Mouse (Mus musculus): ENCODE data around the gene Tgfb1i1. TPM values are rescaled to one million over a fixed set of nuclear protein-coding genes. Genes with fewer than 3 reads are reported as not detected.

Tgfb1i1 gene
- polyA plus RNA-seq, 1 experiment from 2014 or later, result 153 TPM

GRCm38 (mm10) chr7:128236856-128237592 is 9.6 kb upstream of the Tgfb1i1 start, which contains the start of gene Armc5:
Gene Armc5 (plus strand): TSS chr7:128237342.
- Histone ChIP-seq H3K4me2 (ENCODE audit: low read length) (peak within 1 kb of the TSS; percentile 84), H3K27me3 (ENCODE audit: control insufficient read depth, insufficient read depth, low read length) (no peaks in the 10 kb centered on the region), H3K36me3 (ENCODE audit: control insufficient read depth, insufficient read depth, low read length) (peaks cover 39% of the 10 kb centered on the region), H3K27ac (replicated peaks in 1 of 2; ENCODE audit: control insufficient read depth in 1 of 2, insufficient read depth in 1 of 2, low read depth in 2 of 2, low read length in 2 of 2) (peak within 1 kb of the TSS; percentile 97), H3K9me3 (ENCODE audit: control insufficient read depth, low read length) (no peaks in the 10 kb centered on the region), H3K9ac (ENCODE audit: low read length) (peak within 1 kb of the TSS; percentile 87), H3K4me3 (ENCODE audit: control insufficient read depth in 1 of 2, insufficient read depth in 1 of 2, low read depth in 1 of 2, low read length in 2 of 2) (peak within 1 kb of the TSS; percentile 76 to 79), H3K4me1 (ENCODE audit: control insufficient read depth in 2 of 2, insufficient read depth in 2 of 2, low read length in 2 of 2) (peaks cover 6 to 14% of the 10 kb centered on the region in 2 experiments)
- peak; percentile 23; the same call in 1 of the 2 replicates for ATAC-seq (ENCODE audit: insufficient number of reproducible peaks, insufficient read depth, low FRiP score, low read depth)
- WGBS, result 25% methylated on average over 37 of the region's 37 CpGs

- no peaks in the 10 kb centered on the region for H3K27me3 ChIP-seq (ENCODE audit: control insufficient read depth, insufficient read depth, low read length)
- H3K9me3 ChIP-seq (ENCODE audit: control insufficient read depth, low read length), result no peaks in the 10 kb centered on the region
- ATAC-seq (ENCODE audit: insufficient number of reproducible peaks, insufficient read depth, low FRiP score, low read depth), result no peak
- H3K4me3 ChIP-seq (ENCODE audit: control insufficient read depth in 1 of 2, insufficient read depth in 1 of 2, low read depth in 1 of 2, low read length in 2 of 2), result peak overlapping the region; percentile 76 to 79
- peak overlapping the region; percentile 87 for H3K9ac ChIP-seq (ENCODE audit: low read length)
- H3K4me1 ChIP-seq (ENCODE audit: control insufficient read depth in 2 of 2, insufficient read depth in 2 of 2, low read length in 2 of 2), result peaks cover 6 to 14% of the 10 kb centered on the region in 2 experiments
- peaks cover 45% of the 10 kb centered on the region for H3K36me3 ChIP-seq (ENCODE audit: control insufficient read depth, insufficient read depth, low read length)
- WGBS, result under 1% methylated on average over 25 of the region's 25 CpGs
- peak overlapping the region; percentile 84 for H3K4me2 ChIP-seq (ENCODE audit: low read length)
- peak overlapping the region; percentile 97 for H3K27ac ChIP-seq (replicated peaks in 1 of 2; ENCODE audit: control insufficient read depth in 1 of 2, insufficient read depth in 1 of 2, low read depth in 2 of 2, low read length in 2 of 2)
Observed at GRCm38 (mm10) chr7:128237593-128237926, 9.1 kb upstream of the Tgfb1i1 start.

GRCm38 (mm10) chr7:128237927-128238778 is 8.5 kb upstream of the Tgfb1i1 start, which contains the start of gene 9130023H24Rik:
Gene 9130023H24Rik (minus strand): TSS chr7:128238031.
- peak; percentile 88 for ATAC-seq (ENCODE audit: insufficient number of reproducible peaks, insufficient read depth, low FRiP score, low read depth)
- WGBS, result under 1% methylated on average over 69 of the region's 72 CpGs
- H3K27ac ChIP-seq (replicated peaks in 1 of 2; ENCODE audit: control insufficient read depth in 1 of 2, insufficient read depth in 1 of 2, low read depth in 2 of 2, low read length in 2 of 2), result peak within 1 kb of the TSS; percentile 97

GRCm38 (mm10) chr7:128238991-128239390 is 7.6 kb upstream of the Tgfb1i1 start:
- peaks cover 55% of the 10 kb centered on the region for H3K36me3 ChIP-seq (ENCODE audit: control insufficient read depth, insufficient read depth, low read length)
- peak overlapping the region; percentile 85 to 97 for H3K27ac ChIP-seq (replicated peaks in 1 of 2; ENCODE audit: control insufficient read depth in 1 of 2, insufficient read depth in 1 of 2, low read depth in 2 of 2, low read length in 2 of 2)
- H3K4me2 ChIP-seq (ENCODE audit: low read length), result peak overlapping the region; percentile 75
- no peaks in the 10 kb centered on the region for H3K9me3 ChIP-seq (ENCODE audit: control insufficient read depth, low read length)
- ATAC-seq (ENCODE audit: insufficient number of reproducible peaks, insufficient read depth, low FRiP score, low read depth), result no peak
- peak overlapping the region; percentile 52 to 76; a peak in 3 of 4 replicates for H3K4me3 ChIP-seq (ENCODE audit: control insufficient read depth in 1 of 2, insufficient read depth in 1 of 2, low read depth in 1 of 2, low read length in 2 of 2)
- H3K27me3 ChIP-seq (ENCODE audit: control insufficient read depth, insufficient read depth, low read length), result no peaks in the 10 kb centered on the region
- peak overlapping the region; percentile 68 for H3K9ac ChIP-seq (ENCODE audit: low read length)
- H3K4me1 ChIP-seq (ENCODE audit: control insufficient read depth in 2 of 2, insufficient read depth in 2 of 2, low read length in 2 of 2), result peaks cover 6 to 14% of the 10 kb centered on the region in 2 experiments
- 20% methylated on average over 4 of the region's 4 CpGs for WGBS

More at GRCm38 (mm10) chr7:128237927-128238778, 8.5 kb upstream of the Tgfb1i1 start, which contains the start of gene 9130023H24Rik:
- Histone ChIP-seq H3K4me3 (ENCODE audit: control insufficient read depth in 1 of 2, insufficient read depth in 1 of 2, low read depth in 1 of 2, low read length in 2 of 2) (peak within 1 kb of the TSS; percentile 76 to 79), H3K36me3 (ENCODE audit: control insufficient read depth, insufficient read depth, low read length) (peaks cover 51% of the 10 kb centered on the region), H3K9ac (ENCODE audit: low read length) (peak within 1 kb of the TSS; percentile 87), H3K9me3 (ENCODE audit: control insufficient read depth, low read length) (no peaks in the 10 kb centered on the region), H3K27me3 (ENCODE audit: control insufficient read depth, insufficient read depth, low read length) (no peaks in the 10 kb centered on the region), H3K4me1 (ENCODE audit: control insufficient read depth in 2 of 2, insufficient read depth in 2 of 2, low read length in 2 of 2) (peaks cover 6 to 14% of the 10 kb centered on the region in 2 experiments), H3K4me2 (ENCODE audit: low read length) (peak within 1 kb of the TSS; percentile 84)

- no peak overlapping the region for H3K4me3 ChIP-seq (ENCODE audit: control insufficient read depth in 1 of 2, insufficient read depth in 1 of 2, low read depth in 1 of 2, low read length in 2 of 2)
- H3K9ac ChIP-seq (ENCODE audit: low read length), result no peak overlapping the region
- no peaks in the 10 kb centered on the region for H3K27me3 ChIP-seq (ENCODE audit: control insufficient read depth, insufficient read depth, low read length)
- peaks cover 6 to 14% of the 10 kb centered on the region in 2 experiments for H3K4me1 ChIP-seq (ENCODE audit: control insufficient read depth in 2 of 2, insufficient read depth in 2 of 2, low read length in 2 of 2)
- 92% methylated on average over 27 of the region's 27 CpGs for whole genome bisulfite sequencing
- no peak overlapping the region for H3K27ac ChIP-seq (replicated peaks in 1 of 2; ENCODE audit: control insufficient read depth in 1 of 2, insufficient read depth in 1 of 2, low read depth in 2 of 2, low read length in 2 of 2)
- peaks cover 63% of the 10 kb centered on the region for H3K36me3 ChIP-seq (ENCODE audit: control insufficient read depth, insufficient read depth, low read length)
- no peak overlapping the region for H3K4me2 ChIP-seq (ENCODE audit: low read length)
- no peaks in the 10 kb centered on the region for H3K9me3 ChIP-seq (ENCODE audit: control insufficient read depth, low read length)
- no peak for ATAC-seq (ENCODE audit: insufficient number of reproducible peaks, insufficient read depth, low FRiP score, low read depth)
Observed at GRCm38 (mm10) chr7:128240131-128240784, 6.4 kb upstream of the Tgfb1i1 start.

- Histone ChIP-seq H3K9ac (ENCODE audit: low read length) (no peak overlapping the region), H3K36me3 (ENCODE audit: control insufficient read depth, insufficient read depth, low read length) (peaks cover 52% of the 10 kb centered on the region), H3K9me3 (ENCODE audit: control insufficient read depth, low read length) (no peaks in the 10 kb centered on the region), H3K27me3 (ENCODE audit: control insufficient read depth, insufficient read depth, low read length) (no peaks in the 10 kb centered on the region), H3K4me2 (ENCODE audit: low read length) (no peak overlapping the region), H3K4me1 (ENCODE audit: control insufficient read depth in 2 of 2, insufficient read depth in 2 of 2, low read length in 2 of 2) (peaks cover 10 to 18% of the 10 kb centered on the region in 2 experiments), H3K4me3 (ENCODE audit: control insufficient read depth in 1 of 2, insufficient read depth in 1 of 2, low read depth in 1 of 2, low read length in 2 of 2) (no peak overlapping the region), H3K27ac (replicated peaks in 1 of 2; ENCODE audit: control insufficient read depth in 1 of 2, insufficient read depth in 1 of 2, low read depth in 2 of 2, low read length in 2 of 2) (no peak overlapping the region)
- 94% methylated on average over 16 of the region's 16 CpGs for WGBS
- ATAC-seq (ENCODE audit: insufficient number of reproducible peaks, insufficient read depth, low FRiP score, low read depth), result no peak
Observed at GRCm38 (mm10) chr7:128242331-128242730, 4.3 kb upstream of the Tgfb1i1 start.

- Histone ChIP-seq H3K27ac (replicated peaks in 1 of 2; ENCODE audit: control insufficient read depth in 1 of 2, insufficient read depth in 1 of 2, low read depth in 2 of 2, low read length in 2 of 2) (no peak overlapping the region), H3K27me3 (ENCODE audit: control insufficient read depth, insufficient read depth, low read length) (no peaks in the 10 kb centered on the region), H3K36me3 (ENCODE audit: control insufficient read depth, insufficient read depth, low read length) (peaks cover 62% of the 10 kb centered on the region), H3K9me3 (ENCODE audit: control insufficient read depth, low read length) (no peaks in the 10 kb centered on the region), H3K9ac (ENCODE audit: low read length) (no peak overlapping the region), H3K4me1 (ENCODE audit: control insufficient read depth in 2 of 2, insufficient read depth in 2 of 2, low read length in 2 of 2) (peaks cover 16 to 26% of the 10 kb centered on the region in 2 experiments), H3K4me2 (ENCODE audit: low read length) (no peak overlapping the region), H3K4me3 (ENCODE audit: control insufficient read depth in 1 of 2, insufficient read depth in 1 of 2, low read depth in 1 of 2, low read length in 2 of 2) (no peak overlapping the region)
- 77% methylated on average over 10 of the region's 10 CpGs for WGBS
- ATAC-seq (ENCODE audit: insufficient number of reproducible peaks, insufficient read depth, low FRiP score, low read depth), result no peak
Observed at GRCm38 (mm10) chr7:128243921-128244320, 2.7 kb upstream of the Tgfb1i1 start.

Data from heart, embryonic 14.5 days (tissue).